Mouse (Mus musculus) stomach, embryonic 15.5 days (tissue): Measurements from ENCODE around the gene Coq6. TPM values are rescaled to one million over a fixed set of nuclear protein-coding genes. Genes with fewer than 3 reads are reported as not detected.

Experiments
- ATAC-seq: fragments of 200-750 bp; cut with Nextera tagmentation; 2 replicates; pipeline ENCODE4 v1.8.0; 2017; ENCODE audit warnings: low read depth, moderate number of reproducible peaks, moderate TSS enrichment; ENCODE audit not compliant: insufficient read depth, low FRiP score
- H3K27ac ChIP-seq: fragments of 300-500 bp; sonication (generic); 2 replicates; pipeline ENCODE4 v1.5.1; 2015; ENCODE audit warnings: mild to moderate bottlenecking, inconsistent platforms
- H3K27me3 ChIP-seq: fragments of 300-500 bp; sonication (generic); replicated peaks from 2 replicates; pipeline ENCODE4 v1.6.1; 2015; ENCODE audit warnings: inconsistent platforms
- H3K36me3 ChIP-seq: fragments of 300-500 bp; sonication (generic); 2 replicates; pipeline ENCODE4 v1.6.1; 2015; ENCODE audit warnings: inconsistent platforms
- H3K4me1 ChIP-seq: fragments of 300-500 bp; sonication (generic); 2 replicates; pipeline ENCODE4 v1.6.1; 2015; ENCODE audit warnings: inconsistent platforms
- H3K4me2 ChIP-seq: fragments of 300-500 bp; sonication (generic); 2 replicates; pipeline ENCODE4 v1.6.1; 2015; ENCODE audit warnings: mild to moderate bottlenecking, inconsistent platforms
- H3K4me3 ChIP-seq: fragments of 300-500 bp; sonication (generic); replicated peaks from 2 replicates; pipeline ENCODE4 v1.5.1; 2015; ENCODE audit warnings: inconsistent platforms
- H3K9ac ChIP-seq: fragments of 300-500 bp; sonication (generic); 2 replicates; pipeline ENCODE4 v1.6.1; 2015; ENCODE audit warnings: inconsistent platforms
- H3K9me3 ChIP-seq: fragments of 300-500 bp; sonication (generic); 2 replicates; pipeline ENCODE4 v1.6.1; 2016; ENCODE audit warnings: inconsistent platforms
- WGBS: fragments of 180-500 bp; shearing (Covaris S2); methylation state at CpG from one replicate; pipeline ENCODE4 v1.1.7; 2015; 5-methylcytosine and 5-hydroxymethylcytosine counted together
- polyA plus RNA-seq: library from polyadenylated mRNA; unstranded; fragments of >200 nt; fragmentation: Nextera tagmentation; extraction: Ambion mirVana; gene quantifications from 2 replicates; pipeline ENCODE4 v1.2.1, GENCODE M21; 2015

Gene Coq6
- polyA plus RNA-seq, 1 experiment from 2014 or later = 42.0 TPM

- no peak for ATAC-seq
- Histone ChIP-seq H3K27ac (no peak overlapping the region), H3K36me3 (no peaks in the 10 kb centered on the region), H3K9ac (no peak overlapping the region), H3K27me3 (no peaks in the 10 kb centered on the region), H3K4me1 (0 out of 2 replicates have a peak, but pooled peaks cover 4% of the 10 kb centered on the region), H3K9me3 (no peaks in the 10 kb centered on the region), H3K4me3 (no peak overlapping the region), H3K4me2 (no peak overlapping the region)
- 73% methylated on average over 5 of the region's 5 CpGs for WGBS
Measured at GRCm38 (mm10) chr12:84398629-84399028, 37.2 kb downstream of the Coq6 start.

- H3K9me3 ChIP-seq = no peaks in the 10 kb centered on the region
- 0 out of 2 replicates have a peak, but pooled peaks cover 4% of the 10 kb centered on the region for H3K4me1 ChIP-seq
- no peak overlapping the region for H3K9ac ChIP-seq
- no peak for ATAC-seq
- no peaks in the 10 kb centered on the region for H3K27me3 ChIP-seq
- 70% methylated on average over 9 of the region's 9 CpGs for WGBS
- H3K27ac ChIP-seq = peak overlapping the region; percentile 68
- H3K4me2 ChIP-seq = no peak overlapping the region
- H3K36me3 ChIP-seq = no peaks in the 10 kb centered on the region
- H3K4me3 ChIP-seq = no peak overlapping the region
Measured at GRCm38 (mm10) chr12:84399135-84399534, 37.7 kb downstream of the Coq6 start.

- H3K4me2 ChIP-seq = no peak overlapping the region
- H3K4me3 ChIP-seq = no peak overlapping the region
- no peak overlapping the region for H3K9ac ChIP-seq
- H3K9me3 ChIP-seq = no peaks in the 10 kb centered on the region
- no peaks in the 10 kb centered on the region for H3K27me3 ChIP-seq
- no peaks in the 10 kb centered on the region for H3K36me3 ChIP-seq
- 0 out of 2 replicates have a peak, but pooled peaks have one; percentile 2 for ATAC-seq
- 0 out of 2 replicates have a peak, but pooled peaks cover 4% of the 10 kb centered on the region for H3K4me1 ChIP-seq
- peak overlapping the region; percentile 68 for H3K27ac ChIP-seq
- WGBS = 51% methylated on average over 9 of the region's 9 CpGs
Measured at GRCm38 (mm10) chr12:84399663-84400062, 38.2 kb downstream of the Coq6 start.

- no peak overlapping the region for H3K9ac ChIP-seq
- H3K27ac ChIP-seq = peak overlapping the region; percentile 68
- WGBS = 66% methylated on average over 3 of the region's 3 CpGs
- H3K27me3 ChIP-seq = no peaks in the 10 kb centered on the region
- no peak for ATAC-seq
- H3K36me3 ChIP-seq = no peaks in the 10 kb centered on the region
- H3K4me1 ChIP-seq = 0 out of 2 replicates have a peak, but pooled peaks cover 4% of the 10 kb centered on the region
- H3K9me3 ChIP-seq = no peaks in the 10 kb centered on the region
- no peak overlapping the region for H3K4me2 ChIP-seq
- no peak overlapping the region for H3K4me3 ChIP-seq
Measured at GRCm38 (mm10) chr12:84400068-84400467, 38.6 kb downstream of the Coq6 start.

- no peaks in the 10 kb centered on the region for H3K9me3 ChIP-seq
- peak overlapping the region; percentile 68; the same call in 1 of the 2 replicates for H3K27ac ChIP-seq
- H3K4me3 ChIP-seq = no peak overlapping the region
- no peak overlapping the region for H3K4me2 ChIP-seq
- no peaks in the 10 kb centered on the region for H3K27me3 ChIP-seq
- 28% methylated on average over 3 of the region's 3 CpGs for WGBS
- H3K4me1 ChIP-seq = 0 out of 2 replicates have a peak, but pooled peaks cover 4% of the 10 kb centered on the region
- peak; percentile 57; the same call in 1 of the 2 replicates for ATAC-seq
- no peaks in the 10 kb centered on the region for H3K36me3 ChIP-seq
- no peak overlapping the region for H3K9ac ChIP-seq
Measured at GRCm38 (mm10) chr12:84400653-84401052, 39.2 kb downstream of the Coq6 start.

- WGBS = 62% methylated on average over 9 of the region's 9 CpGs
- H3K4me2 ChIP-seq = no peak overlapping the region
- no peaks in the 10 kb centered on the region for H3K27me3 ChIP-seq
- no peak for ATAC-seq
- 0 out of 2 replicates have a peak, but pooled peaks cover 6% of the 10 kb centered on the region for H3K4me1 ChIP-seq
- no peak overlapping the region for H3K27ac ChIP-seq
- no peak overlapping the region for H3K4me3 ChIP-seq
- H3K9me3 ChIP-seq = no peaks in the 10 kb centered on the region
- H3K36me3 ChIP-seq = no peaks in the 10 kb centered on the region
- H3K9ac ChIP-seq = no peak overlapping the region
Measured at GRCm38 (mm10) chr12:84402923-84403322, 41.5 kb downstream of the Coq6 start.

GRCm38 (mm10) chr12:84404541-84404940, 43.1 kb downstream of the Coq6 start:
- no peaks in the 10 kb centered on the region for H3K9me3 ChIP-seq
- no peak overlapping the region for H3K4me2 ChIP-seq
- no peak overlapping the region for H3K9ac ChIP-seq
- no peaks in the 10 kb centered on the region for H3K36me3 ChIP-seq
- H3K27ac ChIP-seq = no peak overlapping the region
- no peak overlapping the region for H3K4me3 ChIP-seq
- 0 out of 2 replicates have a peak, but pooled peaks cover 6% of the 10 kb centered on the region for H3K4me1 ChIP-seq
- no peak for ATAC-seq
- H3K27me3 ChIP-seq = no peaks in the 10 kb centered on the region
- 88% methylated on average over 6 of the region's 6 CpGs for WGBS

GRCm38 (mm10) chr12:84407259-84407658, 45.8 kb downstream of the Coq6 start:
- Histone ChIP-seq H3K4me1 (0 out of 2 replicates have a peak, but pooled peaks cover 2% of the 10 kb centered on the region), H3K27ac (no peak overlapping the region), H3K4me2 (no peak overlapping the region), H3K36me3 (no peaks in the 10 kb centered on the region), H3K9ac (no peak overlapping the region), H3K4me3 (no peak overlapping the region), H3K9me3 (no peaks in the 10 kb centered on the region), H3K27me3 (no peaks in the 10 kb centered on the region)
- no peak for ATAC-seq
- 57% methylated on average over 4 of the region's 4 CpGs for WGBS

- peak; percentile 47 for ATAC-seq
- peak overlapping the region; percentile 81 for H3K27ac ChIP-seq
- H3K27me3 ChIP-seq = no peaks in the 10 kb centered on the region
- 1% methylated on average over 50 of the region's 52 CpGs for WGBS
- 0 out of 2 replicates have a peak, but pooled peaks cover 2% of the 10 kb centered on the region for H3K4me1 ChIP-seq
- peak overlapping the region; percentile 79 for H3K4me3 ChIP-seq
- H3K9me3 ChIP-seq = no peaks in the 10 kb centered on the region
- peak overlapping the region; percentile 68 for H3K9ac ChIP-seq
- H3K36me3 ChIP-seq = no peaks in the 10 kb centered on the region
- H3K4me2 ChIP-seq = peak overlapping the region; percentile 96
Measured at GRCm38 (mm10) chr12:84407874-84408818, 46.7 kb downstream of the Coq6 start.

- WGBS = 2% methylated on average over 63 of the region's 63 CpGs
Measured at GRCm38 (mm10) chr12:84408819-84409507, 47.5 kb downstream of the Coq6 start, which contains the start of the genes Entpd5 and Bbof1. Entpd5 (minus strand) TSS chr12:84409029. Bbof1 (plus strand) TSS chr12:84409071.

GRCm38 (mm10) chr12:84416834-84417604, 55.6 kb downstream of the Coq6 start, which contains the start of gene Rnf113a2:
Rnf113a2 (plus strand) TSS chr12:84417196.
- H3K4me3 ChIP-seq = peak within 1 kb of the TSS; percentile 60
- no peaks in the 10 kb centered on the region for H3K36me3 ChIP-seq
- peak; percentile 91 for ATAC-seq
- 3% methylated on average over 50 of the region's 50 CpGs for WGBS
- H3K9me3 ChIP-seq = no peaks in the 10 kb centered on the region
- H3K27me3 ChIP-seq = no peaks in the 10 kb centered on the region
- no peaks in the 10 kb centered on the region for H3K4me1 ChIP-seq
- peak within 1 kb of the TSS; percentile 67; the same call in 1 of the 2 replicates for H3K27ac ChIP-seq
- peak within 1 kb of the TSS; percentile 81 for H3K4me2 ChIP-seq
- H3K9ac ChIP-seq = peak within 1 kb of the TSS; percentile 41

More at GRCm38 (mm10) chr12:84408819-84409507, 47.5 kb downstream of the Coq6 start, which contains the start of the genes Entpd5 and Bbof1:
- peak within 1 kb of the TSS; percentile 79 for H3K4me3 ChIP-seq
- H3K4me1 ChIP-seq = 0 out of 2 replicates have a peak, but pooled peaks cover 2% of the 10 kb centered on the region
- ATAC-seq = peak; percentile 93
- peak within 1 kb of the TSS; percentile 81 for H3K27ac ChIP-seq
- peak within 1 kb of the TSS; percentile 68 for H3K9ac ChIP-seq
- no peaks in the 10 kb centered on the region for H3K36me3 ChIP-seq
- H3K4me2 ChIP-seq = peak within 1 kb of the TSS; percentile 96
- no peaks in the 10 kb centered on the region for H3K9me3 ChIP-seq
- no peaks in the 10 kb centered on the region for H3K27me3 ChIP-seq
